Mouse (Mus musculus) C2C12 (cell line): Measurements from ENCODE around the gene Olfr1491.

Experiments used
- CEBPB ChIP-seq: IDR thresholded peaks from one replicate; pipeline ENCODE4 v1.6.1; 2011; ENCODE audit warnings: low read depth, mild to moderate bottlenecking, control low read depth, moderate library complexity
- CTCF ChIP-seq: IDR thresholded peaks from one replicate; pipeline ENCODE4 v1.5.1; 2011; ENCODE audit not compliant: control insufficient read depth, insufficient read depth, insufficient read length
- MAX ChIP-seq: IDR thresholded peaks from one replicate; pipeline ENCODE4 v1.6.1; 2011; ENCODE audit warnings: mild to moderate bottlenecking, control low read depth
- MYOD1 ChIP-seq: IDR thresholded peaks from one replicate; pipeline ENCODE4 v1.6.1; 2011; ENCODE audit warnings: low read depth; ENCODE audit not compliant: control insufficient read depth, insufficient read length
- USF1 ChIP-seq: IDR thresholded peaks from one replicate; pipeline ENCODE4 v1.6.1; 2011; ENCODE audit warnings: low read depth, mild to moderate bottlenecking, control low read depth, moderate library complexity

- TF ChIP-seq MAX (no peak), CTCF (no peak), USF1 (no peak), CEBPB (no peak), MYOD1 (no peak)
Measured at GRCm38 (mm10) chr19:13696968-13697367, at the start of gene Olfr1491.
